Mouse (Mus musculus): Measurements from ENCODE around the gene Doc2b.
A peak's percentile ranks its signal among the peaks of the same experiment; 100 is the strongest.

Doc2b gene

GRCm38 (mm10) chr11:75796029-75796445, at the start of gene Doc2b:
TSS of gene Doc2b (minus strand) at chr11:75796049.
- DNase-seq: no peak

GRCm38 (mm10) chr11:75842904-75843619, 47.2 kb upstream of the Doc2b start:
- no peak for DNase-seq

- no peak for DNase-seq
Observed at GRCm38 (mm10) chr11:75841503-75841902, 45.7 kb upstream of the Doc2b start.

GRCm38 (mm10) chr11:75839536-75840430, 43.9 kb upstream of the Doc2b start:
- DNase-seq: no peak

GRCm38 (mm10) chr11:75838861-75839426, 43.1 kb upstream of the Doc2b start:
- no peak for DNase-seq

GRCm38 (mm10) chr11:75836240-75836610, 40.4 kb upstream of the Doc2b start:
- DNase-seq: no peak

GRCm38 (mm10) chr11:75835587-75836239, 39.9 kb upstream of the Doc2b start:
- no peak for DNase-seq

GRCm38 (mm10) chr11:75833081-75833480, 37.2 kb upstream of the Doc2b start:
- no peak for DNase-seq

GRCm38 (mm10) chr11:75830386-75830785, 34.5 kb upstream of the Doc2b start:
- DNase-seq: no peak

GRCm38 (mm10) chr11:75827414-75827813, 31.6 kb upstream of the Doc2b start:
- no peak for DNase-seq

- no peak for DNase-seq
Observed at GRCm38 (mm10) chr11:75823506-75823905, 27.7 kb upstream of the Doc2b start.

GRCm38 (mm10) chr11:75813085-75813484, 17.2 kb upstream of the Doc2b start:
- DNase-seq: no peak

GRCm38 (mm10) chr11:75811900-75812299, 16.1 kb upstream of the Doc2b start:
- DNase-seq: peak; percentile 93

- no peak for DNase-seq
Observed at GRCm38 (mm10) chr11:75810526-75810925, 14.7 kb upstream of the Doc2b start.

GRCm38 (mm10) chr11:75807486-75807885, 11.6 kb upstream of the Doc2b start:
- DNase-seq: no peak

GRCm38 (mm10) chr11:75801771-75802550, 6.1 kb upstream of the Doc2b start:
- DNase-seq: no peak

GRCm38 (mm10) chr11:75801369-75801768, 5.5 kb upstream of the Doc2b start:
- DNase-seq: no peak

- no peak for DNase-seq
Observed at GRCm38 (mm10) chr11:75796536-75797246, 842 bp upstream of the Doc2b start.

- DNase-seq: no peak
Observed at GRCm38 (mm10) chr11:75795321-75795636, 570 bp downstream of the Doc2b start.

- DNase-seq: no peak
Observed at GRCm38 (mm10) chr11:75794602-75795320, 1.1 kb downstream of the Doc2b start.

- no peak for DNase-seq
Observed at GRCm38 (mm10) chr11:75793351-75793750, 2.5 kb downstream of the Doc2b start.
